Mouse (Mus musculus) right cerebral cortex, postnatal 14 days (tissue): ENCODE data around the gene Dhx40.
"Not testable (repeated sequence)": the region's sequence is repeated elsewhere in the genome, so short reads cannot be mapped to it uniquely, and the experiment has no call there.

Experiments
- DNase-seq: peaks from one replicate; pipeline ENCODE4 v3.0.0; 2022

The Dhx40 gene

DNA sequence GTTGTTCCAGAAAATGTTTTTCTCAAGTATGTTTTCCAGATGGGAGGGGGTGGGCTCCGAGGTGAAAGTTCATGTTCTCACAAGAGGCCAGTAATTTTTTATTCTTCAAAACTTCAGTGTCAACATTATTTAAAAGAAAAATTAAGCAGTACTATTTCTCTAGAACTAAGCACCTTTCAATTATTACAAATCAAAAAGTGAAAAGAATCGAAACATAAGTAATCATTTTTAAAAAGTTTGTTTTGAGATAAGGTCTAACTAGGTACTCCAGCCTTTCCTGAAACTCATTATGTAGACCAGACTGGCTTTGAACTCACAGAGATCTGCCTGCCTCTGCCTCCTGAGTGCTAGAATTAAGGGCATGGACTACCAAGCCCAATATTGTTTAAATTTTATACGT lies 8.7 kb upstream of the Dhx40 start:
- not testable (repeated sequence) for DNase-seq

- not testable (repeated sequence) for DNase-seq
Observed at GRCm38 (mm10) chr11:86814481-86814880, 6.9 kb upstream of the Dhx40 start.

DNA sequence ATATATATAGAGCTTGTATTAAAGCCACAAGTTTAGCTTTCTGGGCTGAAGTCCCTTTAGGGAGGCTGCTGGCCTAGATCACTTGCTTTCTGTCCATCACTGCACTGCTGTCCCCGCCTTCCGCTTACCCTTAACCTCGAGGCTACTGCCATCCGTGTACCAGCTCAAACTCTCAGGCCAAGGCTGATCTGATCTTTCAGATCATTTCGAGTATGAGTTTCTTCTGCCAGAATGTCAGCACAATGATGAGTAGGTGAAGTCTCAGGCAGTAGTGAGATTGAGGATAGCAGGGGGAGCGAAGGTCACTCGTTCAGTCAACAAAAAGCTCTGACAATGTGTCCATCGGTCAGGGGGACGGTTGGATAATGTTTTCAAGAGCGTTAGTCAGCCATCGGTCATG lies 5.7 kb upstream of the Dhx40 start:
- DNase-seq = not testable (repeated sequence)

DNA sequence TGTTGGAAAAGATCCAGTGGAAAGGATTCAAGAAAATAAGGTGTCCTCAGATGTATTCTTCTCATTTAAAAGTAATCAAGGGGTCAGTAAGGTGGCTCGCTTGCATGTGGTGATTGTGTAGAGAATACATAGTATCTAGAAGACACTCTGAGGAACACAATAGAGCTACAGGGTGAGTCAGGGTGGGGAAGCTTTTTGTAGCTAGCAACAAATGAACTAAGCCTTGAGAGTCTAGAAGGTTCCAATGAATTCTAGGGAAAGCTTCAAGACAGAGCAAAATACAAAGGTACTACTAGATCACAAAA lies 3.7 kb upstream of the Dhx40 start:
- DNase-seq = no peak

GRCm38 (mm10) chr11:86810572-86811325 lies 3.2 kb upstream of the Dhx40 start:
- DNase-seq = no peak

- no peak for DNase-seq
Observed at GRCm38 (mm10) chr11:86809828-86810227, 2.3 kb upstream of the Dhx40 start.

- peak; percentile 39 for DNase-seq
Observed at GRCm38 (mm10) chr11:86807001-86807477, 507 bp downstream of the Dhx40 start.

DNA sequence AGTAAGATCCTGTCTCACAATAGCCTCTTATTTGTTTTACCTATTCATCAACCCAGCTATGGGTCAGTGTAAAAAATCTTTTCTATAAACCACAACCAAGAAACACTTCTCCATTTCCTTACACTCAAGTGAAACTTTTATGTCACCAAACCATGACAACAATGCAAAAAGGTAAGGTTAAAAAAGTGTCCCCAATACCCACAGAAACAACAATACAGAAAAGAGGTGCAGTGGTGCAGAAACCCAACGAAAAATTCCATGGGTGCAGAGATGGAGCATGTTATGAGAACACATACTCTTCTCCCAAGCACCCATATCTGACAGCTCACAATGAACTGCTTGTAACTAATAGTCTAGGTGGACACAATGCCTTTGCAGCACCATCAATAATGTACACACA lies 13.4 kb downstream of the Dhx40 start:
- no peak for DNase-seq

- DNase-seq = peak; percentile 3
Observed at GRCm38 (mm10) chr11:86787436-86787835, 20.1 kb downstream of the Dhx40 start.

- DNase-seq = no peak
Observed at GRCm38 (mm10) chr11:86785767-86786166, 21.8 kb downstream of the Dhx40 start.

DNA sequence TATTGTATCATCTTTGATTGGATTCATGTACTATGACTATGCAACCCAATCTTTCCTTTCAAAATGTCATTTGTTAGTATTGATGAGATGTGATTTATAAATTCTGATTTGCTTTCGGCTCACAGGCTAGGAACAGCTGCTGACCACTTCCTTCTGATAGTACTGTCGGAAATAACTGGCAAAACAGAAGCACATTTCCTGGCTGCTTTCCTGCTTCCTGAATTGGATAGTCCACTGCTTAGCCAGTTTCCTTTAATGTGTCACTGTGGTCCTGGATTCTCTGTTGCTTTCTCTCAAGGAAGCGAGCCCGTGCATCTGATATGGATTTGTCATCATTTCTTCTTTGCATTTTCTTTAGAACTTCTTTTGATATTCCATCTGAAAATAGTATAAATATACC lies 37.7 kb downstream of the Dhx40 start:
- DNase-seq = no peak

GRCm38 (mm10) chr11:86764501-86764900 lies 43.0 kb downstream of the Dhx40 start:
- DNase-seq = no peak

DNA sequence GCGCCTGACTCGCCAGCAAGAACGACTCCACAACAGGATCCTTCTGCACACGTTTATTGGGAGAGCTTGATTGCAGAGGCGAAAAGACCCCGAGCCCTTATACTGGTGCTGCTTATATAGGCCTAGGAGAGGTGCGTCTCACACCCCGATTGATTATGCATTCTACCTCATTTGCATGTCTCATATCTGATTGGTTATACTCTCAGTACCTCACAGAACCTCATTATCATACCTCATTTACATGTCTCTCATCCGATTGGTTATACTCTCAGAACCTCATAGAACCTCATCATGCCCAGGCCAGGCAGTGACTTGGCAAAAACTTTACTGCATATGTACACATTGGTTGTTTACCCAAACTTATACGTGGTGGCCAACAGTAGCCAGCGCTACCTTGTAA lies 44.4 kb downstream of the Dhx40 start:
- not testable (repeated sequence) for DNase-seq

- DNase-seq = no peak
Observed at GRCm38 (mm10) chr11:86760357-86760756, 47.2 kb downstream of the Dhx40 start.

GRCm38 (mm10) chr11:86759886-86760285 lies 47.7 kb downstream of the Dhx40 start:
- DNase-seq = no peak

DNA sequence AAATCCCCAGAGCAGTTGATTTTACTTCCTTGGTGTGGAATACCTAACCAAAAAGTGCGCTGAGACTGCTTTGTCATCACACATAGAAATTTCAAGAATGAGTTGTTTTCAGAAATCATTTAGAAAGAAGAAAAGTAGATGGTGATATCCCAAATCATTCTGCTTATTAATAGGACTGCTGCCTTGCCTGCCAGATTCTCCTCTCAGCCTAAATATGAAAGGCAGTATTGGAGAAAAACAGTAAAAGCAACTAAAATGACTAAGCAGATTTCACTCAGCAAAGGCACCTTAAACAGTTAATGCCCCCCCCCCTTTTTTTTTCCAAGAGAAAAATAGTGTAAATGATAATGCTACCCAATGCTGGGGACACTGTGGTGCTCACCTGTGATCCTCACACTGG lies 48.3 kb downstream of the Dhx40 start:
- DNase-seq = no peak

- DNase-seq = no peak
Observed at GRCm38 (mm10) chr11:86758559-86758958, 49.0 kb downstream of the Dhx40 start.

- peak; percentile 98 for DNase-seq
Observed at GRCm38 (mm10) chr11:86757480-86758371, 49.8 kb downstream of the Dhx40 start, which contains the start of gene Cltc. TSS of gene Cltc (minus strand) at chr11:86757565.

GRCm38 (mm10) chr11:86757142-86757479 lies 50.4 kb downstream of the Dhx40 start:
- no peak for DNase-seq

- DNase-seq = peak; percentile 52
Observed at GRCm38 (mm10) chr11:86756156-86757141, 51.1 kb downstream of the Dhx40 start.

- no peak for DNase-seq
Observed at GRCm38 (mm10) chr11:86752404-86752803, 55.1 kb downstream of the Dhx40 start.

GRCm38 (mm10) chr11:86751010-86751409 lies 56.5 kb downstream of the Dhx40 start:
- DNase-seq = no peak
